Mouse (Mus musculus) G1E (cell line): ENCODE measurements around the gene OR5BS1P.

Experiments
- CTCF ChIP-seq: IDR thresholded peaks from 2 replicates; pipeline ENCODE4 v1.5.1; 2012; ENCODE audit warnings: low read depth, low read length, inconsistent platforms, mixed read lengths
- POLR2AphosphoS5 ChIP-seq: IDR thresholded peaks from 2 replicates; pipeline ENCODE4 v1.6.1; 2012; ENCODE audit warnings: low read depth, low read length, inconsistent platforms; ENCODE audit not compliant: insufficient replicate concordance

DNA sequence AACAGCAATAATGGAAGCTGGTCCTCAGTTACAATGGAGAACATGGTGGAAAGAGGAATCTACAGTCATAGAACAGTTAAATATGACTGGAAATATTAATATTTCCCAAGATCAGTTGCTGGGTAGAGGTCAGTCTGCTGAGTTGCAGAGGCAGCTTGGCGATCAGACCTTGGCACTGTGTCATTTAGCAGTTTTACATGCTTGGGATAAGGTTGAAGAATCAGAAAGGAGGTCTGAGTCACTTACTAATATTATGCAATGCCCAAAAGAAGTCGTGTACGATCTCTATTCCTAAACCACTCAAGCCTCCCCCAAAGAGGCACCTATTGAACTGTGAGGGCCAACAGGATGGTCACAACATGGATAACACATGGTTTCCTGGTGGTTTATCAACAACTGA lies 25.1 kb upstream of the OR5BS1P start:
- TF ChIP-seq CTCF (no peak), POLR2AphosphoS5 (no peak)
